Mouse (Mus musculus): Measurements from ENCODE around the gene Zbp1. TPM values are rescaled to one million over a fixed set of nuclear protein-coding genes. Genes with fewer than 3 reads are reported as not detected.

Zbp1 gene
- polyA plus RNA-seq, 1 experiment, result 68.4 TPM

DNA sequence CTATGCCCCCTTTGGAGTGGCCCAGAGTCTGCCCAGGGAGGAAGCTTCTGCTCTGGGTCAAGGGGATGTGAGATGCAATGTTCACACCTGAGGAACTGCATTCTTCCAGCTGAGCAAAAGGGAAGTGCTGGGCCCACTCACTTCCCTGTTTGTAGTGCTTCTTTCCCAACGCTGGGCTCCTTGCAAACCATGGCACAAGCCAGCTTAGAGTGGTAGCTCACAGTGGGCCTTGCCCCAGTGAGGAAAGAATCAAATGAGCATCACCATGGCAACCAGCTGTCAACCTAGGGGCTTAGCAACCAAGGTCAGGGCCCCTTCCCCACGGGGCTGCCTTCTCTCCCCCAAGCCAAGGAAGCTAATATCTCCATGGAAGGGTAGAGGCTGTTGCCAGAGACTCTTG lies 45.7 kb downstream of the Zbp1 start:
- Histone ChIP-seq H3K27ac (ENCODE audit: insufficient read depth, low read depth, low read length) (no peak overlapping the region), H3K4me3 (ENCODE audit: insufficient read depth, low read length) (no peak overlapping the region), H3K4me1 (ENCODE audit: control insufficient read depth, insufficient read depth, low read length) (no peaks in the 10 kb centered on the region)
- TF ChIP-seq POLR2A (IDR thresholded peaks at IDR 0.05; ENCODE audit: borderline replicate concordance, low read depth, low read length) (no peak), CTCF (IDR thresholded peaks at IDR 0.05; ENCODE audit: low read depth, low read length) (no peak)

GRCm38 (mm10) chr2:173172386-173172785 lies 46.3 kb downstream of the Zbp1 start:
- Histone ChIP-seq H3K27ac (ENCODE audit: insufficient read depth, low read depth, low read length) (no peak overlapping the region), H3K4me1 (ENCODE audit: control insufficient read depth, insufficient read depth, low read length) (no peaks in the 10 kb centered on the region)
- TF ChIP-seq POLR2A (IDR thresholded peaks at IDR 0.05; ENCODE audit: borderline replicate concordance, low read depth, low read length) (no peak), CTCF (IDR thresholded peaks at IDR 0.05; ENCODE audit: low read depth, low read length) (no peak)

DNA sequence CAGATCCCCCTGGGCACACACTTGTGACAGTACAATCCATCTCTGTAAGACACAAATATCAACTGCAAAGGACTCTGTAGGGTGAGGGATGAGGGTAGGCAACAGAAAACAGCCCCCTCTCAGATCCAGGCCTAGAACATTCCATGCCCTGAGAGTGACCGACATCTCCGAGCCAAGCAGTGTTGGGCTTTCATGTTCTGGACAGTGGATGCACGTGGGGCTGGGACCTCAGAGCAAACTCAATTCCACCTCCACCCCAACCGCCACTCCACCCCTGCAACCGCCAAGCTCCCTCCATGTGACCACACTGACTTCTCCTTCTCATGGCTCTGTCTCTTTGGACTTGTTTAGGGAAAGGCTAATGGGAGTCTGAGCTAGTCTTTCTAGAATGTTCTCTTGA lies 46.8 kb downstream of the Zbp1 start:
- H3K27ac ChIP-seq (ENCODE audit: insufficient read depth, low read depth, low read length), result no peak overlapping the region
- TF ChIP-seq CTCF (IDR thresholded peaks at IDR 0.05; ENCODE audit: low read depth, low read length), result no peak
- TF ChIP-seq POLR2A (IDR thresholded peaks at IDR 0.05; ENCODE audit: borderline replicate concordance, low read depth, low read length), result no peak
- no peaks in the 10 kb centered on the region for H3K4me1 ChIP-seq (ENCODE audit: control insufficient read depth, insufficient read depth, low read length)
- no peak overlapping the region for H3K4me3 ChIP-seq (ENCODE audit: insufficient read depth, low read length)

More at GRCm38 (mm10) chr2:173172386-173172785, 46.3 kb downstream of the Zbp1 start:
- H3K4me3 ChIP-seq (ENCODE audit: insufficient read depth, low read length), result no peak overlapping the region

GRCm38 (mm10) chr2:173171470-173171869 lies 47.3 kb downstream of the Zbp1 start:
- Histone ChIP-seq H3K4me1 (ENCODE audit: control insufficient read depth, insufficient read depth, low read length) (no peaks in the 10 kb centered on the region), H3K27ac (ENCODE audit: insufficient read depth, low read depth, low read length) (no peak overlapping the region), H3K4me3 (ENCODE audit: insufficient read depth, low read length) (no peak overlapping the region)
- TF ChIP-seq POLR2A (IDR thresholded peaks at IDR 0.05; ENCODE audit: borderline replicate concordance, low read depth, low read length) (no peak), CTCF (IDR thresholded peaks at IDR 0.05; ENCODE audit: low read depth, low read length) (no peak)

GRCm38 (mm10) chr2:173170715-173171114 lies 48.0 kb downstream of the Zbp1 start:
- H3K27ac ChIP-seq (ENCODE audit: insufficient read depth, low read depth, low read length), result no peak overlapping the region
- H3K4me3 ChIP-seq (ENCODE audit: insufficient read depth, low read length), result no peak overlapping the region
- no peaks in the 10 kb centered on the region for H3K4me1 ChIP-seq (ENCODE audit: control insufficient read depth, insufficient read depth, low read length)
- TF ChIP-seq CTCF (IDR thresholded peaks at IDR 0.05; ENCODE audit: low read depth, low read length), result 0 out of 2 replicates have a peak, but pooled peaks have one; percentile 10
- no peak for TF ChIP-seq POLR2A (IDR thresholded peaks at IDR 0.05; ENCODE audit: borderline replicate concordance, low read depth, low read length)

DNA sequence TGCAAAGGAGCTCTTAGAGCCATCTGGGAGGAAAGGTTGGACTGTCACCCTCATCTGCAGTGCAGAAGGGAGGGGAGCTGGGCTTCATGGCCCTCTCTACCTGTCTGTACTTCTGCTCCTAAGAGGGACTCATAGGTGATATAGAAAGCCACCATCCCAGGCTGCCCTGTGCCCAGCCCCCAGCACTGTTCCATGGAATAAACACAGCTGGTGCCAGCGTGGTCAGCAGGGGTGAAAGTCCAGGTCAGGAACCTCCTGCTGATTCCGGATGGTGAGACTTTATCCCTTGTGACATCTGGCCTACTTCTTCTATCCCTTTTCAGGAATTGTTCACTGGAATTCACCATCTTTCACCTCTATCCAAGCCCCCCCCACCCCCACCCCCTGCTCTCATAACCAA lies 48.6 kb downstream of the Zbp1 start:
- Histone ChIP-seq H3K4me3 (ENCODE audit: insufficient read depth, low read length) (no peak overlapping the region), H3K27ac (ENCODE audit: insufficient read depth, low read depth, low read length) (no peak overlapping the region), H3K4me1 (ENCODE audit: control insufficient read depth, insufficient read depth, low read length) (no peaks in the 10 kb centered on the region)
- TF ChIP-seq CTCF (IDR thresholded peaks at IDR 0.05; ENCODE audit: low read depth, low read length) (no peak), POLR2A (IDR thresholded peaks at IDR 0.05; ENCODE audit: borderline replicate concordance, low read depth, low read length) (no peak)

DNA sequence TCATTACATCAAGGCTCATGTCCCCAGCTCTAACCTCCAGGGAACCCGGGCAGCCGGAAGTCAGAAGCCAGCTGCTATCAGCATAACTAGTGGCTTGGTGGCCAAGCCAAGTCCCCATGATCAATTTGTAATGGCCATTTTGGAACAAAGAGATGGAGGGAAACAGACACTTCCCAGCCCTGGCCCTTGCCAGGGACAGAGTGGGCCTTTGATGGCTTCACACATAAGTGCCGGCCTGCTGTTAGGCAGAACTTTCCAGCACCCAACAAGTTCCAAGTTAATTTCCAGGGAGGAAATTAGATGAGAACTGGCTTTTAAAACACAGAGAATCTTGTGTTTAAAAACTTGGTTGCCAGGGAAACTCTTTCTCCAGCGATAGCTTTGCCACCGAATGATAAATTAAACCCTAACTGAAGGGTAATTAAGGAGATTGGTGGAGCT lies 50.3 kb downstream of the Zbp1 start:
- Histone ChIP-seq H3K4me1 (ENCODE audit: control insufficient read depth, insufficient read depth, low read length) (no peaks in the 10 kb centered on the region), H3K27ac (ENCODE audit: insufficient read depth, low read depth, low read length) (no peak overlapping the region), H3K4me3 (ENCODE audit: insufficient read depth, low read length) (no peak overlapping the region)
- no peak for TF ChIP-seq POLR2A (IDR thresholded peaks at IDR 0.05; ENCODE audit: borderline replicate concordance, low read depth, low read length)
- no peak for TF ChIP-seq CTCF (IDR thresholded peaks at IDR 0.05; ENCODE audit: low read depth, low read length)

DNA sequence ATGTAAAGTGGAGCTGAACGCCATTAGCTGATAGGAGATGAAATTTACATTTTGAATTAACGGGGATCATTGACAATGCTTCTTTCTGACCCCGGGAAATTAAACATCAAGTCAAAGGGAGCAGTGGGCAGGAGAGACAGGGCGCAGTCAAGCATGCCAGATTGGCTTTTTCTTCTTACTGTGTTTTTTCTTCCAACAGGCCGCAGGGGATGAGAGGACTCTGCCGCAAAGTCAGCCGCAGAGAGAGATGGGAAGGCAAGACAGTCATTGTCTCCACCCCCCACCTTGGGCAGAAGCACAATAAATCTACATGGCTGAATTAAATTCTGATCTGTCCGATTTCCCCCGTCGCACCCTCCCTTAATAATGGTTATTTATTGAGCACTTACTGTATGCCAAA lies 53.4 kb downstream of the Zbp1 start:
- Histone ChIP-seq H3K4me3 (ENCODE audit: insufficient read depth, low read length) (no peak overlapping the region), H3K27ac (ENCODE audit: insufficient read depth, low read depth, low read length) (no peak overlapping the region), H3K4me1 (ENCODE audit: control insufficient read depth, insufficient read depth, low read length) (no peaks in the 10 kb centered on the region)
- TF ChIP-seq POLR2A (IDR thresholded peaks at IDR 0.05; ENCODE audit: borderline replicate concordance, low read depth, low read length) (no peak), CTCF (IDR thresholded peaks at IDR 0.05; ENCODE audit: low read depth, low read length) (no peak)

DNA sequence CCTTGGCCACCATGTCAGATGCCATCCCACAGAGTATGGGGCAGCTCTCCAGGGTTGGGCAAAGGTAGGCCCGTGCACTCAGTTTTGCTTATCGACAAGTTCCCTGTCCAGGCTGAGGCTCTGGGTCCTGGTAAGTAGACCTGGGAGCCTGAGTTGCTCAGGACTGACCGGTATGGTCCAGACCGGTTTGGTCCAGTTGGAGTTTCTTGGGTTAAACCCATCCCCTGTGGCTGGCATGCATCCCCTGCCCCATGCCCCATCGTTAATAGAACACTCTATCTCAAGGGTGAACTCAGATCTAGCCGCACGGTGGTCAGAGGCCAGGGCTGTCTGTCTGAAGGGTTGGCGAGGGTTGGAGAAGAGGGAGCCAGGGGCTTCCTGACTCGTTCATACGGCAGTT lies 53.8 kb downstream of the Zbp1 start:
- H3K27ac ChIP-seq (ENCODE audit: insufficient read depth, low read depth, low read length), result no peak overlapping the region
- H3K4me3 ChIP-seq (ENCODE audit: insufficient read depth, low read length), result no peak overlapping the region
- H3K4me1 ChIP-seq (ENCODE audit: control insufficient read depth, insufficient read depth, low read length), result no peaks in the 10 kb centered on the region
- TF ChIP-seq CTCF (IDR thresholded peaks at IDR 0.05; ENCODE audit: low read depth, low read length) (no peak), POLR2A (IDR thresholded peaks at IDR 0.05; ENCODE audit: borderline replicate concordance, low read depth, low read length) (no peak)

GRCm38 (mm10) chr2:173164358-173164757 lies 54.4 kb downstream of the Zbp1 start:
- TF ChIP-seq POLR2A (IDR thresholded peaks at IDR 0.05; ENCODE audit: borderline replicate concordance, low read depth, low read length) (no peak), CTCF (IDR thresholded peaks at IDR 0.05; ENCODE audit: low read depth, low read length) (no peak)
- Histone ChIP-seq H3K4me1 (ENCODE audit: control insufficient read depth, insufficient read depth, low read length) (no peaks in the 10 kb centered on the region), H3K27ac (ENCODE audit: insufficient read depth, low read depth, low read length) (no peak overlapping the region), H3K4me3 (ENCODE audit: insufficient read depth, low read length) (no peak overlapping the region)

GRCm38 (mm10) chr2:173163380-173163779 lies 55.3 kb downstream of the Zbp1 start:
- Histone ChIP-seq H3K27ac (ENCODE audit: insufficient read depth, low read depth, low read length) (no peak overlapping the region), H3K4me1 (ENCODE audit: control insufficient read depth, insufficient read depth, low read length) (no peaks in the 10 kb centered on the region), H3K4me3 (ENCODE audit: insufficient read depth, low read length) (no peak overlapping the region)
- TF ChIP-seq POLR2A (IDR thresholded peaks at IDR 0.05; ENCODE audit: borderline replicate concordance, low read depth, low read length) (no peak), CTCF (IDR thresholded peaks at IDR 0.05; ENCODE audit: low read depth, low read length) (no peak)

Measured in bone marrow macrophage, adult 2 months (primary cell).